Mouse (Mus musculus) stomach, embryonic 15.5 days (tissue): Measurements from ENCODE around the gene Gm136. TPM values are rescaled to one million over a fixed set of nuclear protein-coding genes. Genes with fewer than 3 reads are reported as not detected.

Experiments used
- ATAC-seq: fragments of 200-750 bp; cut with Nextera tagmentation; 2 replicates; pipeline ENCODE4 v1.8.0; 2017; ENCODE audit warnings: low read depth, moderate number of reproducible peaks, moderate TSS enrichment; ENCODE audit not compliant: insufficient read depth, low FRiP score
- H3K27ac ChIP-seq: fragments of 300-500 bp; sonication (generic); 2 replicates; pipeline ENCODE4 v1.5.1; 2015; ENCODE audit warnings: mild to moderate bottlenecking, inconsistent platforms
- H3K27me3 ChIP-seq: fragments of 300-500 bp; sonication (generic); replicated peaks from 2 replicates; pipeline ENCODE4 v1.6.1; 2015; ENCODE audit warnings: inconsistent platforms
- H3K36me3 ChIP-seq: fragments of 300-500 bp; sonication (generic); 2 replicates; pipeline ENCODE4 v1.6.1; 2015; ENCODE audit warnings: inconsistent platforms
- H3K4me1 ChIP-seq: fragments of 300-500 bp; sonication (generic); 2 replicates; pipeline ENCODE4 v1.6.1; 2015; ENCODE audit warnings: inconsistent platforms
- H3K4me2 ChIP-seq: fragments of 300-500 bp; sonication (generic); 2 replicates; pipeline ENCODE4 v1.6.1; 2015; ENCODE audit warnings: mild to moderate bottlenecking, inconsistent platforms
- H3K4me3 ChIP-seq: fragments of 300-500 bp; sonication (generic); replicated peaks from 2 replicates; pipeline ENCODE4 v1.5.1; 2015; ENCODE audit warnings: inconsistent platforms
- H3K9ac ChIP-seq: fragments of 300-500 bp; sonication (generic); 2 replicates; pipeline ENCODE4 v1.6.1; 2015; ENCODE audit warnings: inconsistent platforms
- H3K9me3 ChIP-seq: fragments of 300-500 bp; sonication (generic); 2 replicates; pipeline ENCODE4 v1.6.1; 2016; ENCODE audit warnings: inconsistent platforms
- WGBS: fragments of 180-500 bp; shearing (Covaris S2); methylation state at CpG from one replicate; pipeline ENCODE4 v1.1.7; 2015; 5-methylcytosine and 5-hydroxymethylcytosine counted together
- polyA plus RNA-seq: library from polyadenylated mRNA; unstranded; fragments of >200 nt; fragmentation: Nextera tagmentation; extraction: Ambion mirVana; gene quantifications from 2 replicates; pipeline ENCODE4 v1.2.1, GENCODE M21; 2015

The Gm136 gene
- polyA plus RNA-seq, 1 experiment from 2014 or later, result not detected

DNA sequence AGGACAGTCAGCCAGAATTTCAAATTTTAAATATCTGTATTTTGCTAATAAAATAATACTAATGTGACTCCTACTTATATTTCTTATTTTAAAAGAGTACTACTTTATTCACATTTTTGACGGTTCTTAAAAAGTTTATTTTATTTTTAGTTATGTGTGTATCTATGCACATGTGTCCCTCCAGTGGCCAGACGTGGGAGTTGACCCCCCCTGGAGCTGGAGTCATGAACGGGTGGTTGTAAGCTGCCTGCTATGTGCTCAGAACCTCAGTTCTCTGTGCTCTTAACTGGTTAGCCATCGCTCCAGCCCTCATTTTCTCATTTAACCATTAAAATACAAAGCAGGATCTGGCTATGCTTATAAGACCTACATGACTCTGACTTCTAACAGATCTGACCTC lies 53.0 kb downstream of the Gm136 start:
- no peak overlapping the region for H3K4me3 ChIP-seq
- H3K4me2 ChIP-seq, result no peak overlapping the region
- 65% methylated on average over 4 of the region's 4 CpGs for WGBS
- H3K9ac ChIP-seq, result no peak overlapping the region
- no peaks in the 10 kb centered on the region for H3K4me1 ChIP-seq
- H3K36me3 ChIP-seq, result no peaks in the 10 kb centered on the region
- no peak overlapping the region for H3K27ac ChIP-seq
- H3K9me3 ChIP-seq, result no peaks in the 10 kb centered on the region
- ATAC-seq, result no peak
- H3K27me3 ChIP-seq, result no peaks in the 10 kb centered on the region

DNA sequence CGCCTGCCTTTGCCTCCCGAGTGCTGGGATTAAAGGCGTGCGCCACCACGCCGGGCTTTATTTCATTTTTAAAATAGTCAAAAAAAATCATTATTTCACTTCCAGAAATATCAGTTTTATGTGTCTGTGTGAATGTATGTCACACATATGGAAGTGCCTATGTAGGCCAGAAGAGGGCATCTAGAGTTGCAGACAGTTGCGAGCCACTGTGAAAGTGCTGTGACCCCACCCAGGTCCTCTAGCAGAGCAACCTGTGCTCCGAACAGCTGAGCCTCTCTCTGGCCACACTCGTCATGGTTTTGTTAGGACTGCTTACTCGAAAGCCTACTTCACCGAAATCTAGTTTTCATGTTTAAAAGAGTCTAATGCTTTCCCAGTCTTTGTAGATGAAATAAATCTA lies 53.8 kb downstream of the Gm136 start:
- Histone ChIP-seq H3K27me3 (no peaks in the 10 kb centered on the region), H3K4me2 (no peak overlapping the region), H3K4me1 (no peaks in the 10 kb centered on the region), H3K4me3 (no peak overlapping the region), H3K36me3 (no peaks in the 10 kb centered on the region), H3K27ac (no peak overlapping the region), H3K9ac (no peak overlapping the region), H3K9me3 (no peaks in the 10 kb centered on the region)
- no peak for ATAC-seq
- 95% methylated on average over 11 of the region's 11 CpGs for WGBS

GRCm38 (mm10) chr4:34701528-34701927 lies 54.5 kb downstream of the Gm136 start:
- WGBS, result 57% methylated on average over 5 of the region's 5 CpGs
- no peak overlapping the region for H3K27ac ChIP-seq
- no peaks in the 10 kb centered on the region for H3K4me1 ChIP-seq
- no peak for ATAC-seq
- no peaks in the 10 kb centered on the region for H3K27me3 ChIP-seq
- no peak overlapping the region for H3K9ac ChIP-seq
- no peak overlapping the region for H3K4me3 ChIP-seq
- H3K36me3 ChIP-seq, result no peaks in the 10 kb centered on the region
- H3K4me2 ChIP-seq, result no peak overlapping the region
- H3K9me3 ChIP-seq, result no peaks in the 10 kb centered on the region

Other genes with a start within 250 kb of the Gm136 start
- 55.4 and 57.9 TPM in 2 replicates for gene Akirin2, start 205.3 kb downstream of the Gm136 start, polyA plus RNA-seq
- 71.9 and 81.5 TPM in 2 replicates for gene Orc3, start 141.3 kb downstream of the Gm136 start, polyA plus RNA-seq
- 66.1 and 68.9 TPM in 2 replicates for gene Rars2, start 141.3 kb downstream of the Gm136 start, polyA plus RNA-seq
- 64.0 and 64.7 TPM in 2 replicates for gene Slc35a1, start 68.8 kb downstream of the Gm136 start, polyA plus RNA-seq
- 0.27 and 0.31 TPM in 2 replicates for gene Cfap206, start 26.1 kb downstream of the Gm136 start, polyA plus RNA-seq
- gene Smim8, start 22.2 kb upstream of the Gm136 start, polyA plus RNA-seq, result 41.1 and 43.0 TPM in 2 replicates
- gene Zfp292, start 126.7 kb upstream of the Gm136 start, polyA plus RNA-seq, result 15.4 and 17.5 TPM in 2 replicates
- gene Cga, start 137.5 kb upstream of the Gm136 start, polyA plus RNA-seq, result not detected in 2 replicates